Mouse (Mus musculus) embryonic fibroblast, embryonic 13.5 days (primary cell): ENCODE measurements around the gene Esp34. TPM values are rescaled to one million over a fixed set of nuclear protein-coding genes. Genes with fewer than 3 reads are reported as not detected.

Experiments used
- H3K27ac ChIP-seq: 2 replicates; pipeline ENCODE4 v1.5.1; 2012; ENCODE audit warnings: low read length, control low read depth, inconsistent platforms; ENCODE audit not compliant: insufficient read depth
- H3K4me1 ChIP-seq: 2 replicates; pipeline ENCODE4 v1.6.1; 2011; ENCODE audit warnings: low read length; ENCODE audit not compliant: control insufficient read depth, insufficient read depth
- H3K4me3 ChIP-seq: 2 replicates; pipeline ENCODE4 v1.5.1; 2011; ENCODE audit warnings: mild to moderate bottlenecking, control low read depth, low read length; ENCODE audit not compliant: insufficient read depth
- CTCF ChIP-seq: IDR thresholded peaks from 2 replicates; pipeline ENCODE4 v1.5.1; 2011; ENCODE audit warnings: mild to moderate bottlenecking, control low read depth, low read length, moderate library complexity, borderline replicate concordance; ENCODE audit not compliant: insufficient read depth
- POLR2A ChIP-seq: IDR thresholded peaks from 2 replicates; pipeline ENCODE4 v1.6.1; 2011; ENCODE audit warnings: low read depth, mild to moderate bottlenecking, control low read depth, low read length, moderate library complexity
- polyA plus RNA-seq: library from polyadenylated mRNA; stranded (reverse); fragments of >200 nt; gene quantifications from 2 replicates; pipeline ENCODE4 v1.2.4, GENCODE M21; 2011; ENCODE audit warnings: low read depth; ENCODE audit not compliant: missing spikeins, insufficient read length

Esp34 gene
- not detected in 2 replicates for polyA plus RNA-seq

DNA sequence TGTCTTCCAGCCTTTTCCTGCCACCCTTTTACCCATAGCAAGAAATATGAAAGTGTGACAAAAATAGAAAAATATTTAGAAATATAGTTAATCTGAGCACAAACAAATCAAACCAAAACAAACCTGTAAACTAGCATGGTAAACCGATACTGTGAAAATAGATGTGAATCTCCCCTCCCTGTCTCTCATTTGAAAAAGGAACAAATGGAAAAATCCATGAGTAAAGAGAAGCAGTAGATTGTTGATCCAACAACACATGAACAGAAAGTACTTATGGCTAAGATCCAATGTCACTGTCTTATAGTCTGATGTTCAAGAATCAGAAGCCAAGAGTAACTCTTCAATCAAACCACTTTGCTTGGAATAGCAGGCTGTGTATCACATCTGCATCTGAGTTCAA, at the start of gene Esp34:
Gene Esp34, plus strand, starts transcription at position 301 of the 400 bp plus-strand sequence.
- no peaks in the 10 kb centered on the region for H3K4me1 ChIP-seq
- TF ChIP-seq POLR2A (no peak), CTCF (no peak)
- no peak within 1 kb of the TSS for H3K4me3 ChIP-seq
- no peak within 1 kb of the TSS for H3K27ac ChIP-seq

DNA sequence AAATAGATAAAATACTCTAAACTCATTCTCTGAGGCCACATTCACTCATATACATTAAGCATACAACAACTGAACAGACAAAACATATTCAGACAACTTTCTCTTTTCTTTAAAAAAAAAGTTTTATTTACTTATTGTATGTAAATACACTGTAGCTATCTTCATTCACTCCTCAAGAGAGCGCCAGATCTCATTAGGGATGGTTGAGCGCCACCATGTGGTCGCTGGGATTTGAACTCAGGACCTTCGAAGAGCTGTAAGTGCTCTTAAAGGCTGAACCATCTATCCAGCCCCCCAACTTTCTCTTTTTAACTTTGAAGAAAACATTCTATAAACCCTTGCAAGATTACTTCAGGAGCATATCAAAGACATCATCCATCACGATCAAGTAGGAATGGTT, 8.5 kb downstream of the Esp34 start:
- TF ChIP-seq POLR2A: no peak
- no peak for TF ChIP-seq CTCF
- Histone ChIP-seq H3K4me3 (no peak overlapping the region), H3K27ac (no peak overlapping the region), H3K4me1 (no peaks in the 10 kb centered on the region)

Other genes starting within 250 kb of the Esp34 start
- not detected in 2 replicates for gene Olfr137, start 246.6 kb upstream of the Esp34 start, polyA plus RNA-seq
- not detected in 2 replicates for gene Olfr136, start 224.4 kb upstream of the Esp34 start, polyA plus RNA-seq
- not detected in 2 replicates for gene Esp36, start 134.0 kb upstream of the Esp34 start, polyA plus RNA-seq
- gene Esp31, start 85.3 kb downstream of the Esp34 start, polyA plus RNA-seq: not detected in 2 replicates